Mouse (Mus musculus) heart, adult 9 months (tissue): ENCODE measurements around the gene Gm44502.
A peak's percentile ranks its signal among the peaks of the same experiment; 100 is the strongest.
"Not testable (repeated sequence)": the region's sequence is repeated elsewhere in the genome, so short reads cannot be mapped to it uniquely, and the experiment has no call there.

Experiments used
- DNase-seq, 2 experiments: peaks; one replicate each; pipeline ENCODE4 v3.0.0; 2022; ENCODE audit warnings: low spot score in 2 of 2

Gene Gm44502

GRCm38 (mm10) chr15:89453865-89454478 lies 24.5 kb upstream of the Gm44502 start, which contains the start of gene Mapk8ip2:
Gene Mapk8ip2 (plus strand): TSS chr15:89453913.
- DNase-seq = no peak

- DNase-seq = peak in 1 of 2 experiments; percentile 35
These were observed 23.7 kb upstream of the Gm44502 start for GRCm38 (mm10) chr15:89452906-89453864.

- DNase-seq = no peak
These were observed 13.1 kb upstream of the Gm44502 start for GRCm38 (mm10) chr15:89442486-89443070.

GRCm38 (mm10) chr15:89435878-89436277 lies 6.4 kb upstream of the Gm44502 start:
- no peak for DNase-seq

- DNase-seq = no peak
These were observed 4.6 kb upstream of the Gm44502 start for GRCm38 (mm10) chr15:89434136-89434535.

- DNase-seq = no peak
These were observed 3.5 kb upstream of the Gm44502 start for GRCm38 (mm10) chr15:89432946-89433345.

GRCm38 (mm10) chr15:89431806-89432205 lies 2.3 kb upstream of the Gm44502 start:
- no peak for DNase-seq

- DNase-seq = no peak
These were observed 1.8 kb upstream of the Gm44502 start for GRCm38 (mm10) chr15:89431271-89431670.

- DNase-seq = not testable (repeated sequence)
These were observed 1.3 kb upstream of the Gm44502 start for GRCm38 (mm10) chr15:89430771-89431170.

GRCm38 (mm10) chr15:89430341-89430740 lies 845 bp upstream of the Gm44502 start:
- no peak for DNase-seq

GRCm38 (mm10) chr15:89428821-89429351 lies 610 bp downstream of the Gm44502 start:
- peak in 1 of 2 experiments; percentile 46 for DNase-seq

GRCm38 (mm10) chr15:89428136-89428790 lies 1.2 kb downstream of the Gm44502 start:
- DNase-seq = no peak

GRCm38 (mm10) chr15:89426716-89427115 lies 2.8 kb downstream of the Gm44502 start:
- DNase-seq = peak in 1 of 2 experiments; percentile 54

GRCm38 (mm10) chr15:89425711-89426121 lies 3.8 kb downstream of the Gm44502 start, which contains the start of gene Cpt1b:
Gene Cpt1b (minus strand): TSS chr15:89425863.
- DNase-seq = peak; percentile 82 to 86

- DNase-seq = no peak
These were observed 4.9 kb downstream of the Gm44502 start for GRCm38 (mm10) chr15:89424621-89425020.

- DNase-seq = no peak
These were observed 7.6 kb downstream of the Gm44502 start for GRCm38 (mm10) chr15:89421938-89422337.

- peak; percentile 51 to 64 for DNase-seq
These were observed 14.2 kb downstream of the Gm44502 start for GRCm38 (mm10) chr15:89415282-89415681.

- DNase-seq = no peak
These were observed 19.4 kb downstream of the Gm44502 start, which contains the start of gene Syce3 for GRCm38 (mm10) chr15:89410118-89410517. Gene Syce3 (minus strand): TSS chr15:89410503.

GRCm38 (mm10) chr15:89406691-89407090 lies 22.8 kb downstream of the Gm44502 start:
- DNase-seq = no peak

GRCm38 (mm10) chr15:89404831-89405623 lies 24.5 kb downstream of the Gm44502 start:
- DNase-seq = no peak
